Mouse (Mus musculus) ZHBTc4 (cell line): ENCODE data around the gene Adam30.

Experiments
- DNase-seq: peaks from one replicate; pipeline ENCODE4 v3.0.0-alpha.2; 2011; ENCODE audit warnings: low read depth, low spot score

The Adam30 gene

GRCm38 (mm10) chr3:98185163-98185714 lies 24.8 kb downstream of the Adam30 start:
- no peak for DNase-seq

GRCm38 (mm10) chr3:98187777-98188176 lies 27.3 kb downstream of the Adam30 start:
- no peak for DNase-seq

- DNase-seq = no peak
Measured at GRCm38 (mm10) chr3:98197711-98198532, 37.5 kb downstream of the Adam30 start.

DNA sequence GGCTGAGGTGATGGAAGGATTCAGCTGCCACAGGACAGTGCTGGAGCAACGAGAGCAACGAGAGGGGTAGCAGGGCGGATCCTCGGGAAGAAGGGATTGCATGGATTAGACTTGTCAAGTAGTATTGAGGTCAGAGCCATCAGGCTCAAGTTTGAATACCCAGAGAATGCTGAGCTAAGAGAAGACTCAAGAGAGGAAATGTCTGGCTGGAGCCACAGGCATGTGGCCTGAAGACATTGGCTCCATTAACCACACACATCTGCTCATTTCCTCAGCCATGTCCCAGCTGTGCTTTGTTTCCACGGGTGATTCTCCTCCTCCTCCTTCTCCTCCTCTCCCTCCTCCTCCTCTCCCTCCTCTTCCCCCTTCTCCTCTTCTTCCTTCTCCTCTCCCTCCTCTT lies 39.3 kb downstream of the Adam30 start:
- no peak for DNase-seq

DNA sequence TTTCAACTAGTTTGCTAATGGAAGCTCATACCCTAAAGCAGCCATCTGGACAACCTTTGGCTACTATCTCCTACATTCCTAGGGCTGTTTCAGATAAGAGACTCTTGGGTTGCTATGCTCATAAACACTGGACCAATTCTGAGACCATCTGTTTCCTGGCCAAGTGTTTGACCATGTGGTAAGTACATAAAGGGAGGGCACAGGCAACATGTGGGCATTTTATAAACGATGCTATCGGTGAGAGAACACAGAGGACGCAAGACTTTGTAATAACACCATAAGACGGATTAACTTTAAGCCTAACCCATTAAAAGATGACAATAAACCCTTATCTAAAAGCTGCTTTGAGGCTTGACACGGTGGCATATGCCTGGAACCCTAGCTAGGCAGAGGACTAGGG lies 42.9 kb downstream of the Adam30 start:
- no peak for DNase-seq

- DNase-seq = no peak
Measured at GRCm38 (mm10) chr3:98206977-98207376, 46.5 kb downstream of the Adam30 start.

DNA sequence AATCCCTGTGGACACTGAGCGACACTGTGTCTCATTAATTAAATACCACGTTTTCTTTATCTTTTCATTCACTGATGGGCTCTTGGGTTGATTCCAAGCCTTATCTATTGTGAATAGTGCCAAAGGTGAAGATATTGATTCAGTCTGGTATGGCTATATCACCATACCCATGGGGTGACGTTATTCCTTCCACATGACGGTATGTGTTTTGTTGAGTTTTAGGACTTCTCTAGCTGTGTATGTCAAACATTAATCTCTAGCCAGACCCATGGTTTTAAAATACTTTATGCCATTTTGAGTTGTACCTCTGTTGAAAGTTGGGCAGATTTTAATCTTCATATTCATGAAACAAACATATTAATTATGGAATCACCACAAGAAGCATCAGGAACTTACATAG lies 48.7 kb downstream of the Adam30 start:
- no peak for DNase-seq

DNA sequence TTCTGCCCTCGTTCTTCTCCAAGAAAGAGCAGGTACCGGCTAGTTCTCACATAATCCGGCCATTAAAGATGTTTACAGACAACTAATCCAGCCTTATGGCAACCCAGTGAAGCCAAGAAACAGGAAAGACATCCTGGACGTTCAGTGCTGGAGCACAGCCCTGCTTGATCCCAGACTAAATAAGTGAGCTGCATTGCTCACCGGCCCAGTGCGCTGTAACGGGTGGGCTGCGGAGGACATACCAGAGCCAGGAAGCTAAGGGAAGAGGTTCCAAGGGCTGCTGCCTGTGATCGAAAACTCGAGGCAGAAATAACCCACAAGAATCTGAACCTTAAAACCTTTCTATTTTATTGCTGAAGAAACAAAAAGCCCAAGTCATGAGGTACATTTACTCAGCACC lies 50.4 kb downstream of the Adam30 start:
- DNase-seq = no peak

DNA sequence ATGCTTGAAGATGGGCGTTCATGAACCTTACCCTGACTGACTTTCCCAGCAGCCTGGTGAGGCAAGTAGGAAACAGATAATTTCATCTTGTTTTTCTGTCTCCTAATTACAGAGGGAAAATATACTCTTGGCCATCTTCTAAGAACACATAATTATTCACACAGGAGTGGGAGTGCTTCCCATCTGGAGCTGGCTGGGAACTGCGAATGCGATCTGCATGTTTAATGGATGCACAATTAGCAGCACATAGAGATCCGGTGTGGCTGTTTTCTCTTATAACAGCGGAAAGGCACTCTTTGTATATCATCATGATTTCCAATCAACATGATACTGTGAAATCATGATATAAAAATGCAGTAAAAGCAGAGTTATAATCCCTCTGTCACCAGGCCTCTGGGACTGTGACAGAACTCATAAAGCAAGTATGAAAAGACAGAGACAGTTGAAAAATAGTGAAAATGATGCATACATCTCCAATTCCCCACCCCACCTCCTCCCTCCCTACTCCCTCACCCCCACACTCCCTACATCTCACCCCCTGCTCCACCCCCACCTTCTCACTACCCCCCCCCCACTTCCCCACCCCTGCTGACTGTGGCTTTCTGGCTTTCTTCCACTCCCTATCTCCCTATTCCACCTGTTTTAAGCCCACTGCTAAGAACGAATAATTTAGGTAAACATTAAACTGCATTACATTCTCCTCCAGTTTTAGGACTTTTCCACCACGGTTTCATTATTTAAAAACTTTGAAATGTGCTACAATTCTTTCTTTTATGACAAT lies 51.1 kb downstream of the Adam30 start:
- DNase-seq = no peak
